Mouse (Mus musculus) left cerebral cortex, postnatal 14 days (tissue): ENCODE results near the gene Traf4. TPM values are rescaled to one million over a fixed set of nuclear protein-coding genes. Genes with fewer than 3 reads are reported as not detected.

Experiments
- DNase-seq, 2 experiments: peaks; one replicate each; pipeline ENCODE4 v3.0.0; 2021 to 2022; ENCODE audit warnings: low spot score in 2 of 2, mixed read lengths in 1 of 2
- intact Hi-C: fragments of 180-260 bp; cut with DNase I; formaldehyde crosslinking; loops from one replicate; pipeline ENCODE4 v1.15.1; 2025
- total RNA-seq, 2 experiments: library from RNA; stranded (reverse); gene quantifications; 2 replicates each; pipeline ENCODE4 v1.2.3; 2021

Gene Traf4
- total RNA-seq, 2 experiments from 2014 or later, result 20.7 to 23.3 TPM

- DNase-seq, result no peak
- intact Hi-C loops, result no loop called here
These were observed 5.9 kb upstream of the Traf4 start for GRCm38 (mm10) chr11:78171328-78171727.

- intact Hi-C loops, result no loop called here
- no peak for DNase-seq
These were observed 4.9 kb upstream of the Traf4 start for GRCm38 (mm10) chr11:78170306-78170705.

DNA sequence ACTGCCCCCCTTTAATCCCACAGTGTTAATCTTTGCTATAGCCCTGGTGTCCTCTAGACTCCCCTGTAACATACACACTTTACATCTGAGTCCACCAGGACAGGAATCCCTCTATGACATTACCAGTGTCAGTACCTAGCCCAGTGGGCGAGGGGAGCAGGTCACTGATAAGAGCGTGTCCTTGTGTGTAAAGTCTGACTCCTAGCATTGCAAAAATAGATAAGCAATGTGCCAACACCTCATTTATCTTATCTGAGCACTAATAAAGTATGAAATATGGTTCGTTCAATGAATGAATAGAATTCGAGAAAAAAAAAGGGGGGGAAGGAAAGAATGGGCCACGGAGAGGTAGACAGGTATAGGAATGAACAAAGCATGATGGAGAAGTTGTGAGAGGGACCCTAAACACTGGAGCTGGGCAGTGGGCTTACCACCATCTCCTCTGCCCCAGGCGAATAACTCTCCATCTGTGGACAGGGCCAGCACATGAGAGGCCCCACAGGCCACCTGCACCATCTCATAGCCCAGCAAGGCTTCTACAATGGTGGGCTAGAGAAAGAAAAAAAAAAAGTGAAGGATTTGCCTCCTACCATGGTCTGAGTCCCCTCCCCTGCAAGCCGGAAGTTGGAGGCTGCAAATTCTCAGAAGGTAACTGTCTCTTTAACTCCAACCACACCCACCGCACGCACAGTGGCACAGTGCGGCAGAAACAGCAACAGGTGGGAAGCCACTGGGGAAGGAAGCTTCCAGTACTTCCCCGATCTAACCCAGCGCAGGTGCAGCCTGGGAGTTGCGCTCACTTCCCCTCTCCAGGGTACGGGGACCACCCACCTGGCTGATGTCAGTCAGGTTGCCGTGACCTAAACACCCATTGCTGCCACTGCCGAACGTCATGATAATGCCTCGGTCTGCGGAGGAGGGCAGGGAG, 3.4 kb upstream of the Traf4 start:
- DNase-seq, result no peak
- intact Hi-C loops, result no loop called here

DNA sequence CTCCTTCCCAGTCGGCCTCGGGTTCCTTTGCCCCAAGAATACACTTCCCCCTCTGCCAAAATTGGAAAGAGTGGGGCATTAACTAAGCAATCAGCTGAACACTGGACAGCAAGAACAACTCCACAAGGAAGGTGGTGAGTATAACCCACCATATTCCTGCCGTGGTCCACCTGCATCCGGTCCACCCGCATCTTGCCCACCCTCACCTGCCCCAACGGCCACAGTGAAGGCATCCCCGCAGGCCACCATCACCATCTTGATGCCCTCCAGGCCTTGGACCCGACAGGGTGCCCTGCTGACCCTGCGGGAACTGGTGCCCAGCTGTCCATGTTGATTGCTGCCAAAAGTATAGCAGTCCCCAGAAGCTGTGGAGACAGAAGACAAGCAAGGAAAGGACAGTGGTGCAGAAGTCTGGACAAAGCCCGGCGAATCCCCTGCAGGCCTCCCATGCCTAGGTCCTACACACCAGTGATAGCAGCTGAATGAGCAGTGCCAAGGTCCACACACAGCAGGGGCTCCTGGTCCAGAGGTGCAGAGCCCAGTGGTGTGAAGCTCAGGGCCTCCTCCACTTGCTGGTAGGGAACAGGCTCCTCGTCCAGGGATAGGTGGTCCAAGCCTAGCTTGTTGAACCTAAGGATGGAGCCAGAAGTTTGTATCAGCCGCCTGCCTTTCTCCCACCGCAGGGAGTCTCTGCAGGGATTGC, 2.0 kb upstream of the Traf4 start:
- no peak for DNase-seq
- intact Hi-C loops, result no loop called here

DNA sequence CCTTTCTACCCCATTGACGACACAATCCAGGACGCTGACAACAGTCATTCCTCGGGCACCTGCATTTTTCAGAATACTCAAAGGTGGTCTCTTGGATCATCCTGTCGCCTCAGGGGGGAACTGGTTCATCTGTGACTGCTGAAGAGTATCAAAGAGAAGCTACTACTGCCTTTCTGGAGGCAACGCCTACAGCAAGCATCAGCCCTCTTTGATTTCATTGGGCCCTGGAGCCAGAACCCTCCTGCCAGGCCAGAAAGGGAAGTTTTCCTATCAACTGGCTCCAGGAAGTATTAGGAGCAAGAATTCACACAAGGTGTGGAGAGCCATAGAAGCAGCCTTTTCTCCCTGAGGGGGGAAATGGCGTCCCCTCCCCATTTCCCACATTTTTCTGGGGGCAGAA, 1.3 kb upstream of the Traf4 start:
- intact Hi-C loops, result no loop called here
- DNase-seq, result no peak

- DNase-seq, result no peak
- intact Hi-C loops, result no loop called here
These were observed 772 bp upstream of the Traf4 start for GRCm38 (mm10) chr11:78166161-78166560.

GRCm38 (mm10) chr11:78165761-78166109, 346 bp upstream of the Traf4 start:
- intact Hi-C loops, result no loop called here
- DNase-seq, result peak in 1 of 2 experiments; percentile 42

DNA sequence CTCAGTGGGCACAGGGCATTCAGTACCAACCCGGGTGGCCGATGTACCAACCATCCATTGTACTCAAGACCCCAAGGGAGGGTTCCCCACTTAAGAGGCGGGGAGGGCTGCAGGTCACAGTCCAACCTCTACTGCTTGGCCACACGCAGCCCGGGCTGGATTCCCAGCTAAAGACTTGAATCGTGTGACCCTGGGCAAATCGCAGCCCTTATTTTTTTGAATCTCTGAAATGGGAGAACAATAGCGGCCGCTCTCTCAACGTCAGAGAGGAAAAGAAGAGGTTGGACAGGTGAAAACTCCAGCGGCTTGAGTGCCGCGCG, 825 bp downstream of the Traf4 start:
- DNase-seq, result no peak
- intact Hi-C loops, result no loop called here

DNA sequence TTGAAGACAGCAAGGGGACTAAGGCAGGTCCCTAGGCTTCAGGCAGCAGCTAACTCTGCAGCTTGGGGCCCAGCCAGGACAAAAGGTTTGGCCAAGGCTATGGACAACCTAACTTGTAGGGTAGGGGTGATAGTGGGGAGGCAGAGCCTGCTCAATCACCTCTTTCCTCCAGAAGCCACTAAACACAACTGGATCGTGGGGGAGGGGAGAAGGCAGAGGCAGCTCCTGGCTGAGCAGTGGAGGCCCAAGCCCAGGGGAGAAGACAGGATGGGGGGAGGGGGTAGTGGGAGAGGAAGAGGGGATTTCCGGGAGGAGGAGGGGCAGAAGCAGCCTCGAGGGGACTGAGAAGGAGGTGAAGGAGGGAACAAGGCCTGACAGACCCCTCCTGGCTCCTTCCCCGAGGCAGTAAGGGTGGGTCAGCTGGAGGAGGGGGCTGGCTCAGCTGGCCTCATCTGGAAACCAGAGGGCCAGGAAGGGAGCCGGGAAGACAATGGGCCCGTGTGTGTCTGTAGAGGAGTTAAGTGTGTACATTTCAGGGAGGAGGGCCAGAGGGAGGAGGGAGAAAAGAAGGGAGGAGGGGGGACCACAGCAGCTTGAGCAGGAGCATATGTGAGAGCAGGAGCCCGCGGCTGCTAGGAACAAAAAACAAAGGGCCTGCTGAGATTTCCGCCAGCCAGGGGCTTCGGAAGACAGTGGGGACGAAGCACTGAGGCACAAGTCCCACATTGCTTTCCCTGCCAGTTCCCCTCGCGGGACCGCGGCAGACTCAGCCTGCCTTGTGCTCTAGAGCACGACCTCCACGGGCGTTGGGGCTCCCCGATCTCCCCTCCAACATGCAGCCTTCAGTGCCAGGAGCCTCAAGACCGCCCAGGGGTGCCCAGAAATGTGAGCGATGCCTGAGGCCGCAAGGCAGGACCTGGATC, 1.4 kb downstream of the Traf4 start:
- intact Hi-C loops, result no loop called here
- DNase-seq, result peak in 1 of 2 experiments; percentile 45

DNA sequence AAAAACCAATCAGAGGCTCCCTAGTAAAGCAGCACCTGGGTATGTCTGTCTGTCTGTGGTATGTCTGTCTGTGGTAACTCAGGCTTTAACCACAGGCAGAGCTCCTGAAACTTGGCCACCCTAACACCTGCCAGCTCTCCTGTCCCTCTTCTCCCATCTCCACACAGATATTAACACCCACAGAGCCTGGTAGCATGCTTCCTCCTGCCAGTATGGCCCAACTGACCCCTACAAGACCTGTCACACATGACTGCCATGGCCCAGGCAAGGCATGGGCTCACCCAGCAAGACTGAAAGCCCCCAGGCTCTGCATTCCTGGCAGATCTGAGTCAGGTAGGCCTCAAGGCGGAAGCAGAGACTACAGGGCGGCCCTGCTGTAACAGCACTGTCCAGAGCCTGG, 2.3 kb downstream of the Traf4 start:
- intact Hi-C loops, result no loop called here
- no peak for DNase-seq

DNA sequence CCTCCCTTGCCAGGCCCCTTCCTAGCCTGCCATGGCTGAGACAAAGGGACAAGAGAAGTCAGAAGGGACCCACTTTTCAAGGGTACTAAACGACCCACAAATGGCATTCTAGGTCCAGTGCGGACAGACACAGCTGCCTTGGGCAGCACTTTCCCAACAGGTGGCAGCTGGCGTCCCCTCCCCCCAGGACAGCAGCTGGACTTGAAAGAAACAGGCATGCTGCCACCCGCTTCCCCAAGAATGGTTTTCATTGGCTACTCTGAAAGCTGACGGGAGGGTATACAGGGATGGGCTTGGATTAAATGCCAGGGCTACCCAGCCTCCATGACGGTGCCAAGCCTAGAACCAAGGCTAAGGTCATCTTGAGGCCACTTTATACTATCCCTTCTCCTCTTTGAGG, 2.9 kb downstream of the Traf4 start:
- DNase-seq, result peak; percentile 64 to 86
- intact Hi-C loops, result no loop called here

DNA sequence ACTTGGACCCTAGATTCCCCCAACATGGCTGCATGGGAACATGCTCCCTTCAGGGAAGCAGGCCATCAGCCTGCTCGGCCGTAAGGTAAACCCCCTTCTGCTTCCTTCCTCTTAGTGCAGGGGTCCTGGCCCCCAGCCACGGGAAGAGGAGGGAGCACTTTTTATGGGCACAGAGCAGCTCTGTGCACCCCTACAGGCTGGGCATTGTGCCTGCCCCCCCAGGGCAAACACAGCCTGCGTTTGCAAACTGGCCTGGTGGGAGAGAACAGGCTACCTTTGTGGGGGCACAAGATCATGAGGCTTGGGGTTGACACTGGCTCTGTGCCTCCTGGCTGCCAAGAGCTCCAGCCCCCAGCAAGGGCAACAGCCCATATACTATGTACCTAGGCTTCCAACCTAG, 3.4 kb downstream of the Traf4 start:
- intact Hi-C loops, result no loop called here
- peak in 1 of 2 experiments; percentile 40 for DNase-seq

GRCm38 (mm10) chr11:78161169-78161568, 4.2 kb downstream of the Traf4 start:
- no peak for DNase-seq
- intact Hi-C loops, result no loop called here

GRCm38 (mm10) chr11:78160675-78161074, 4.7 kb downstream of the Traf4 start:
- intact Hi-C loops, result no loop called here
- no peak for DNase-seq

GRCm38 (mm10) chr11:78160171-78160570, 5.2 kb downstream of the Traf4 start:
- intact Hi-C loops, result no loop called here
- DNase-seq, result no peak

DNA sequence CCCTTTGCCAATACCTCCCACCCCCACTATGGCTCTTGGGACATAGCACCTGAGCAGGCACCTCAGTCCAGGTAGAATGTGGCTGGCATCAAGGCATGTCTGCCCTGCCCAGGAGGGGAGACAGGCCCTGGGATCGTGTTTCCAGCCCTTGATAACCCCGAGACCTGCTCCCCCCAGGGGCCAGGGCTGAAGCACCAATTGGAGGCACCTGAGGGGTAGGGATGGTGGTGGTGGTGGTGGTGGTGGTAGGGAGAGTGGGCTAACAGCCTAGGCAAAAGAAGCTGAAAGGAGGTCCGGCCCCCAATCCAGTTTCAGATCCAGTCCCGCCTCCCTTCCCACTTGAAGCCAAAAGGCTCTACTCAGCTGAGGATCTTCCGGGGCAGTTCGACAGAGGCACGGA, 5.8 kb downstream of the Traf4 start:
- DNase-seq, result no peak
- intact Hi-C loops, result no loop called here

- intact Hi-C loops, result no loop called here
- peak; percentile 85 to 94 for DNase-seq
These were observed 6.3 kb downstream of the Traf4 start for GRCm38 (mm10) chr11:78159096-78159495.

- intact Hi-C loops, result no loop called here
- no peak for DNase-seq
These were observed 9.2 kb downstream of the Traf4 start for GRCm38 (mm10) chr11:78156156-78156699.

GRCm38 (mm10) chr11:78155674-78156073, 9.7 kb downstream of the Traf4 start:
- DNase-seq, result no peak
- intact Hi-C loops, result no loop called here

GRCm38 (mm10) chr11:78153778-78154177, 11.6 kb downstream of the Traf4 start:
- intact Hi-C loops, result loop anchor here (5.0 kb wide), 1 partner anchor 71 kb away; the partner anchor contains the start of gene Eral1
- DNase-seq, result no peak
